Mouse (Mus musculus): ENCODE measurements at regions not wholly inside any gene's neighbourhood (a gene's known extent, or its start where the extent isn't known, plus 50 kb on each side); places are given as distances from the start of the nearest gene placed in this dataset.

GRCm38 (mm10) chr4:81037336-81037902 lies 127.0 kb downstream of the Lurap1l start:
- TF ChIP-seq EP300 (IDR thresholded peaks at IDR 0.05; ENCODE audit: insufficient read depth, low read depth, low read length) (no peak), POLR2A (IDR thresholded peaks at IDR 0.05; ENCODE audit: insufficient read depth, low read length) (no peak), CTCF (IDR thresholded peaks at IDR 0.05; ENCODE audit: low read depth, low read length) (no peak)
- no peaks in the 10 kb centered on the region for H3K4me1 ChIP-seq (ENCODE audit: control insufficient read depth, insufficient read depth, low read length)
- H3K27ac ChIP-seq (ENCODE audit: insufficient read depth, low read length) = no peak overlapping the region
- no peaks in the 10 kb centered on the region for H3K36me3 ChIP-seq (ENCODE audit: control insufficient read depth, insufficient read depth, low read length, poor library complexity, severe bottlenecking)
- no peaks in the 10 kb centered on the region for H3K9me3 ChIP-seq (replicated peaks; ENCODE audit: control insufficient read depth, insufficient read depth, low read length, poor library complexity, severe bottlenecking)
- no peak overlapping the region for H3K9ac ChIP-seq (ENCODE audit: low read depth, poor library complexity, severe bottlenecking)
- no peaks in the 10 kb centered on the region for H3K27me3 ChIP-seq (ENCODE audit: control insufficient read depth, insufficient read depth, low read length, poor library complexity, severe bottlenecking)
- H3K4me3 ChIP-seq (ENCODE audit: low read depth, low read length) = no peak overlapping the region

DNA sequence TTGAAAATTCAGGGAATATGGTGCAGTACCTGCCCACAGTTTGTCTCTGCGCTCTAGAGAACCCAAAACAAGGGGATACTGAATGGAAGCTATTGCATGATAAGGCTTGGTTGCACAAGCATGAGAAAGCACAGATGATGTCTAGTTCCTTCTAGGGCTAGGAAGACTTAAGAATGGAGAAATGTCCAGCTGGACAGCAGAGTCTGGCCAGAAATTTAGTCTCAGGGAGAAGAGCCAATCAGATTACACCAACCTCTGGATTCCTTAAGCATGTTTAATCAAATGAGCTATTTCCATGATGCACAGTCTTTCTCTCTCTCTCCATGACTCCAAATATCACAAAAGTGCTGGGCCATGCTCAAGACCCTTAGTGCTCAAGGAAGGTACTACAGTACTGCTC lies 147.8 kb downstream of the Lurap1l start:
- no peaks in the 10 kb centered on the region for H3K27me3 ChIP-seq (ENCODE audit: control insufficient read depth, insufficient read depth, low read length, poor library complexity, severe bottlenecking)
- H3K36me3 ChIP-seq (ENCODE audit: control insufficient read depth, insufficient read depth, low read length, poor library complexity, severe bottlenecking) = no peaks in the 10 kb centered on the region
- H3K9ac ChIP-seq (ENCODE audit: low read depth, poor library complexity, severe bottlenecking) = no peak overlapping the region
- no peak overlapping the region for H3K27ac ChIP-seq (ENCODE audit: insufficient read depth, low read length)
- no peaks in the 10 kb centered on the region for H3K9me3 ChIP-seq (replicated peaks; ENCODE audit: control insufficient read depth, insufficient read depth, low read length, poor library complexity, severe bottlenecking)
- TF ChIP-seq EP300 (IDR thresholded peaks at IDR 0.05; ENCODE audit: insufficient read depth, low read depth, low read length) = no peak
- TF ChIP-seq CTCF (IDR thresholded peaks at IDR 0.05; ENCODE audit: low read depth, low read length) = no peak
- no peak for TF ChIP-seq POLR2A (IDR thresholded peaks at IDR 0.05; ENCODE audit: insufficient read depth, low read length)
- no peaks in the 10 kb centered on the region for H3K4me1 ChIP-seq (ENCODE audit: control insufficient read depth, insufficient read depth, low read length)
- no peak overlapping the region for H3K4me3 ChIP-seq (ENCODE audit: low read depth, low read length)

GRCm38 (mm10) chr4:81058809-81059208 lies 148.4 kb downstream of the Lurap1l start:
- no peaks in the 10 kb centered on the region for H3K36me3 ChIP-seq (ENCODE audit: control insufficient read depth, insufficient read depth, low read length, poor library complexity, severe bottlenecking)
- no peak overlapping the region for H3K9ac ChIP-seq (ENCODE audit: low read depth, poor library complexity, severe bottlenecking)
- TF ChIP-seq POLR2A (IDR thresholded peaks at IDR 0.05; ENCODE audit: insufficient read depth, low read length) = no peak
- no peak overlapping the region for H3K4me3 ChIP-seq (ENCODE audit: low read depth, low read length)
- H3K9me3 ChIP-seq (replicated peaks; ENCODE audit: control insufficient read depth, insufficient read depth, low read length, poor library complexity, severe bottlenecking) = no peaks in the 10 kb centered on the region
- no peaks in the 10 kb centered on the region for H3K4me1 ChIP-seq (ENCODE audit: control insufficient read depth, insufficient read depth, low read length)
- no peak overlapping the region for H3K27ac ChIP-seq (ENCODE audit: insufficient read depth, low read length)
- H3K27me3 ChIP-seq (ENCODE audit: control insufficient read depth, insufficient read depth, low read length, poor library complexity, severe bottlenecking) = no peaks in the 10 kb centered on the region

DNA sequence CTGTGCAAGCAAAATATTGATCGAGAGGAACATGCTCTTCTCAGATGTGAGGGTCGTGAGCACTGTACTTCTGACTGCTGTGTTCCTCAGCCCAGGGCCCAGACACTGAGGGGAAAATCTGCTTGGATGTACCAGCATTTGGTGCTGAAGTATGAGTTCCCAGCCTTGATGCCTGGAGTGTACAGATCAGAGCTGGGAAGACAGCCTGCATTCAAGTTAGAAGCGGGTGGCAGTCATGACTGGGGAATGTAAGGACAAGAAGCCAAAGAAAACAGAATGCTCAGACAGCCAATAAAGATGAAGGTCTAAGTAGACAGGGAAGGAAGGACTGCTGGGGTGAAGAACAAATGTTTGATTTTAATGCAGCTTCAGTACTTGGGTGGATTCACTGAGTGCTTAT lies 148.9 kb downstream of the Lurap1l start:
- Histone ChIP-seq H3K4me1 (ENCODE audit: control insufficient read depth, insufficient read depth, low read length) (no peaks in the 10 kb centered on the region), H3K27me3 (ENCODE audit: control insufficient read depth, insufficient read depth, low read length, poor library complexity, severe bottlenecking) (no peaks in the 10 kb centered on the region), H3K27ac (ENCODE audit: insufficient read depth, low read length) (no peak overlapping the region), H3K36me3 (ENCODE audit: control insufficient read depth, insufficient read depth, low read length, poor library complexity, severe bottlenecking) (no peaks in the 10 kb centered on the region), H3K4me3 (ENCODE audit: low read depth, low read length) (no peak overlapping the region), H3K9me3 (replicated peaks; ENCODE audit: control insufficient read depth, insufficient read depth, low read length, poor library complexity, severe bottlenecking) (no peaks in the 10 kb centered on the region), H3K9ac (ENCODE audit: low read depth, poor library complexity, severe bottlenecking) (no peak overlapping the region)
- TF ChIP-seq POLR2A (IDR thresholded peaks at IDR 0.05; ENCODE audit: insufficient read depth, low read length) (no peak), CTCF (IDR thresholded peaks at IDR 0.05; ENCODE audit: low read depth, low read length) (no peak), EP300 (IDR thresholded peaks at IDR 0.05; ENCODE audit: insufficient read depth, low read depth, low read length) (no peak)

GRCm38 (mm10) chr4:81082290-81082947 lies 172.0 kb downstream of the Lurap1l start:
- H3K9ac ChIP-seq (ENCODE audit: low read depth, poor library complexity, severe bottlenecking) = no peak overlapping the region
- no peaks in the 10 kb centered on the region for H3K4me1 ChIP-seq (ENCODE audit: control insufficient read depth, insufficient read depth, low read length)
- no peak overlapping the region for H3K4me3 ChIP-seq (ENCODE audit: low read depth, low read length)
- no peaks in the 10 kb centered on the region for H3K9me3 ChIP-seq (replicated peaks; ENCODE audit: control insufficient read depth, insufficient read depth, low read length, poor library complexity, severe bottlenecking)
- H3K27ac ChIP-seq (ENCODE audit: insufficient read depth, low read length) = no peak overlapping the region
- H3K27me3 ChIP-seq (ENCODE audit: control insufficient read depth, insufficient read depth, low read length, poor library complexity, severe bottlenecking) = no peaks in the 10 kb centered on the region
- TF ChIP-seq CTCF (IDR thresholded peaks at IDR 0.05; ENCODE audit: low read depth, low read length) (no peak), EP300 (IDR thresholded peaks at IDR 0.05; ENCODE audit: insufficient read depth, low read depth, low read length) (no peak), POLR2A (IDR thresholded peaks at IDR 0.05; ENCODE audit: insufficient read depth, low read length) (no peak)
- H3K36me3 ChIP-seq (ENCODE audit: control insufficient read depth, insufficient read depth, low read length, poor library complexity, severe bottlenecking) = no peaks in the 10 kb centered on the region

GRCm38 (mm10) chr4:81085188-81085587 lies 174.7 kb downstream of the Lurap1l start:
- no peak overlapping the region for H3K27ac ChIP-seq (ENCODE audit: insufficient read depth, low read length)
- no peak overlapping the region for H3K9ac ChIP-seq (ENCODE audit: low read depth, poor library complexity, severe bottlenecking)
- H3K27me3 ChIP-seq (ENCODE audit: control insufficient read depth, insufficient read depth, low read length, poor library complexity, severe bottlenecking) = no peaks in the 10 kb centered on the region
- no peaks in the 10 kb centered on the region for H3K9me3 ChIP-seq (replicated peaks; ENCODE audit: control insufficient read depth, insufficient read depth, low read length, poor library complexity, severe bottlenecking)
- no peak overlapping the region for H3K4me3 ChIP-seq (ENCODE audit: low read depth, low read length)
- H3K4me1 ChIP-seq (ENCODE audit: control insufficient read depth, insufficient read depth, low read length) = no peaks in the 10 kb centered on the region
- no peaks in the 10 kb centered on the region for H3K36me3 ChIP-seq (ENCODE audit: control insufficient read depth, insufficient read depth, low read length, poor library complexity, severe bottlenecking)
- TF ChIP-seq CTCF (IDR thresholded peaks at IDR 0.05; ENCODE audit: low read depth, low read length) = no peak
- no peak for TF ChIP-seq EP300 (IDR thresholded peaks at IDR 0.05; ENCODE audit: insufficient read depth, low read depth, low read length)
- no peak for TF ChIP-seq POLR2A (IDR thresholded peaks at IDR 0.05; ENCODE audit: insufficient read depth, low read length)

All from ES-Bruce4 (cell line).